Mouse (Mus musculus): ENCODE data around the gene Vmn1r24. TPM values are rescaled to one million over a fixed set of nuclear protein-coding genes. Genes with fewer than 3 reads are reported as not detected.
"Not testable (repeated sequence)": the region's sequence is repeated elsewhere in the genome, so short reads cannot be mapped to it uniquely, and the experiment has no call there.

Gene Vmn1r24
- total RNA-seq (2021): not detected
- long read RNA-seq, experiment 1: 0 reads
- long read RNA-seq, experiment 2: 0 reads

- intact Hi-C loops (cut with DNase I); DNase-seq (ENCODE audit: low spot score in 2 of 2): not testable (repeated sequence)
These were observed at the start of gene Vmn1r24 for GRCm38 (mm10) chr6:57961403-57961802. TSS of gene Vmn1r24 (minus strand) at chr6:57961503.

- no peak for DNase-seq (ENCODE audit: low spot score in 2 of 2)
- intact Hi-C loops (cut with DNase I): no loop called here
These were observed 19.4 kb upstream of the Vmn1r24 start, which contains the start of gene Vmn1r25 for GRCm38 (mm10) chr6:57980710-57981109. TSS of gene Vmn1r25 (minus strand) at chr6:57980810.

DNA sequence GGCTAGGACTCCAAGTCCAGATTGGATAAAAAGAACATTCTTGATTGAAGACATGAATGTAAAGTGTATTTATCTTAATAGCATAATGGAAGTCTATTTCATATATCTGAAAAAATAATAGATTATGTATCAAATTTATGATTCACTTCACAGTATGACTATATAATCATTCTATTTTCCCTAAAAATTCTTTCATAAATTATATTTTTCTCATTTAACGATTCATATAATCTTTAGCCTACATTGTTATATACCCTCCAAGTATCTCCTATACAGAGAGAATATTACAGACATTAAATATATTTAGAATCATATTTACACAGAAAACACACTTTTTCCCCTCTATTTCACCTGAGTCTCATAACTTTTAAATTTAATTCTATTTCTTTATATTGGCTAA, 34.6 kb downstream of the Vmn1r24 start, which contains the start of gene Vmn1r23:
TSS of gene Vmn1r23 (minus strand) at position 101 of the 400 bp plus-strand sequence.
- intact Hi-C loops (cut with DNase I): no loop called here
- DNase-seq (ENCODE audit: low spot score in 2 of 2): no peak

DNA sequence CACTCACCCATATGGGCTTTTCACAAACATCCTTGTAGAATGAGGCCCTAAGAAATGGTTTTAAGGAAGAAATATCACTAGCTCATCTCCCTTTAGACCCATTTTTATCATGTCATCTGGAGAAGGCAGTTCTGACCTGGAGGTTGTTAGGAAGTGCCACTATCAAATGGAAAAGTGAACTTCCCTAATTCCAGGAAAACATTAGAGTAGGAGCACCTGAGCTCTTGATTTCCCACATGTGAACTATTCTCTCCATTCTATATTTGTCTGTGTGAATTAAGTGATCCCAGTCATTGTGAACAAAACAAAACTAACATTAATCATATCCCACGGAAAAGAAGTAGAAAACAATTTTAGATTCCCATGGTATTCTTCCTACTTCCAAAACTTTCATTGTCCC, 53.4 kb downstream of the Vmn1r24 start, which contains the start of gene Vmn1r22:
TSS of gene Vmn1r22 (minus strand) at position 101 of the 400 bp plus-strand sequence.
- no peak for DNase-seq (ENCODE audit: low spot score in 2 of 2)
- intact Hi-C loops (cut with DNase I): no loop called here

Other genes with a start within 250 kb of the Vmn1r24 start
- 100 to 1,000 TPM; 159 to 189 TPM for gene Vopp1, start 136.3 kb downstream of the Vmn1r24 start, total RNA-seq (2021)
- gene Vmn1r21, start 111.2 kb downstream of the Vmn1r24 start, total RNA-seq (2021): not detected
- not detected for gene Vmn1r22, start 53.5 kb downstream of the Vmn1r24 start, total RNA-seq (2021)
- not detected for gene Vmn1r23, start 34.7 kb downstream of the Vmn1r24 start, total RNA-seq (2021)
- gene Vmn1r25, start 19.3 kb upstream of the Vmn1r24 start, total RNA-seq (2021): not detected
- gene Vmn1r26, start 53.7 kb upstream of the Vmn1r24 start, total RNA-seq (2021): not detected

Measured in left cerebral cortex, postnatal 14 days (tissue).